Mouse (Mus musculus) gastrocnemius, postnatal 4 days (tissue): ENCODE data around the gene Apba3. TPM values are rescaled to one million over a fixed set of nuclear protein-coding genes. Genes with fewer than 3 reads are reported as not detected.

ENCODE experiments used
- DNase-seq, 2 experiments: peaks; one replicate each; pipeline ENCODE4 v3.0.0; 2021 to 2022; ENCODE audit warnings: low spot score in 2 of 2, mixed read lengths in 2 of 2
- total RNA-seq, 2 experiments: library from RNA; stranded (reverse); gene quantifications; 2 replicates each; pipeline ENCODE4 v1.2.3; 2021

The Apba3 gene
- total RNA-seq, 2 experiments from 2014 or later: 49.2 to 50.2 TPM

DNA sequence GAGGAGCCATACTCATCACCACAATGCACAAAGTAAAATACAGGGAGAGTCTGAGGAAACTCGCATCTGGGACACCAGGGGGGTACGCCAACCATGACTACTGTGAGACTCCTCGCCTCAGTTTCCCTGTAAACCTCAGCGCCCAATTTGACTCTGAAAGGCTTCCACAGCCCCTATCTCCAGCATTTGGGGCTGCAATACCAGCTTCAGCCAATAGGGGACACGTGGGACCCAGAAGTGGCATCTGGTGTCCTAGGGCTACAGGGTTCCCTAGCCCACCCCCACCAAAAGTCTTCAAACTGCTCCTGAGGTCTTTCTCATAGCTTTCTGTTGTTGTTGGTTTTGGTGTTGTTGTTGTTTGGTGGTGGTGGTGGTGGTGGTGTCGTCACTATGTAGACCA lies 21.8 kb downstream of the Apba3 start:
- no peak for DNase-seq

GRCm38 (mm10) chr10:81289278-81289677 lies 22.5 kb downstream of the Apba3 start:
- DNase-seq: peak; percentile 50 to 66

- DNase-seq: no peak
Measured at GRCm38 (mm10) chr10:81289811-81290210, 23.1 kb downstream of the Apba3 start.

GRCm38 (mm10) chr10:81290698-81291460 lies 24.1 kb downstream of the Apba3 start:
- DNase-seq: no peak

- no peak for DNase-seq
Measured at GRCm38 (mm10) chr10:81291511-81292104, 24.8 kb downstream of the Apba3 start, which contains the start of gene Tjp3. Gene Tjp3, minus strand, starts transcription at chr10:81291581.

GRCm38 (mm10) chr10:81292554-81293333 lies 26.0 kb downstream of the Apba3 start, which contains the start of gene Pip5k1c:
Gene Pip5k1c, plus strand, starts transcription at chr10:81292963.
- peak; percentile 97 to 98 for DNase-seq

DNA sequence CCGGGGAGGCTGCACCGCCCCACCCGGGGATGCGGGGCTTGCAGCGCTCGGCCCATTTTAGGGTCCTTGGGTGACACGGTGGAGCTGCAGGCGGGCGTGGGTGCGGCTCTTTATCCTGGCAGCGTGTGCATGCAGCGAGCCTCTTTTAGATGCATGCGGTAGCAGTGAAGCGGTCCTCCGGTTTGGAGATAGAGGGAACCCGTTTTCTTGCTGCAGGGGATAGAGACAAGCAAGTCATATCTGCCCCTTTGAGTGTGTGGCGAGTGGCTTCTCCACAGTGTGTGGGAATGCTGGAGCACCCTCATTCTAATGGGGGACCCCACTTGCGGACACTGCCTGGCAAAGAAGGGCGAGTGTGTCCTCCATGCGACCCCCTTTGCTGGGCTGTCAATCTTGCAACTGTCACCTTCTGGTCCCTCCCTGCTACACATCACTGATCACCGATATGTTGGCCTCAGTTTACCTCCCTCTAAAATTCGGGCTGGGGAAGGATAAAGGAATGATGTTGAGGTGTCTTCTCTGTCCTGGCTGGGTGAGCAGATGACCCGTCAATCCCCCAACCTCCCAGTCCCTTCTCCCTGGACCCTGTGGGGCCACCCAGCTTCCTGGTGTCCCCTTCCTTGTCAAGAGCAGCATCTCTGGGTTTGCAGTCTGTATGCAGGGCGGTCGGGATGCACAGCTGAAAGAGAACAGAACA lies 26.7 kb downstream of the Apba3 start:
- DNase-seq: no peak

- DNase-seq: no peak
Measured at GRCm38 (mm10) chr10:81294442-81294841, 27.7 kb downstream of the Apba3 start.

DNA sequence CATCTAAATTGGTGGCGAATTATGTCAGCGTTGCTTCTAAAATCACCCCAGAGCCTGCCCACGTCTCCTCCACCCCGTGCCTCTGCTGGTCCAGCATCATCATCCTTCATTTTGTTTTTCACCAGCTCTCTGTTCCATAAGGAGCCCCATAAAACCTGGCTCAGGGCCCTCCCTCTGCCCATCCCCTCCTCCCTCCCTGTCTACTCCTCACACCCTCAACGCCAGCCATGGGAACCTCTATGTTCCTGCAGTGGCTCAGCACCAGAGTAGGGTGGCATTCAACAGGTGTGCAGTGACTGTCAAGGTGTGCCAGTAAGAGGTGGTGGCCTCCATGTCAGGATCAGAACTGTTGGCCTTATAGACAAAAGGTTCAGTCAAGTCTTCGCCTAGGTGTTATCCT lies 28.4 kb downstream of the Apba3 start:
- no peak for DNase-seq

- no peak for DNase-seq
Measured at GRCm38 (mm10) chr10:81297246-81297645, 30.5 kb downstream of the Apba3 start.

DNA sequence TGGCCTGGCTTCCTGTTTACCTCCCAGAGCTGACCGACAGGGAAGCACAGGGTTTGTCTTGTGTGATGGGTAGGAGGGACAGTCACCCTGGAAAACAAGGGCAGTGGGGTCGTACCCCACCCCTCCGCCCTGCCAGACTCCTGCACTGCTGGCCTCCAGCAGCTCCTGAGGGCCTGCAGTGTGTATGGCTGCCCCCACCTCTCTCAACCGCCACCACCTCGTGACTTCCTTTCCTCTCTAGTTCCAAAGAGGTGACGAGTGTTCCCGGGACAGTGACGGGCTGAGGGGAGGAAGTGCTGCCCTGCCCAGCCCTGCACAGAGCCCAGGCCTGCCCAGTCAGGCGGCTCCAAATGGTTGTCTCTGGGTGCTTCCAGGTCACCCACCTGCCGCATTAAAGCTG lies 31.1 kb downstream of the Apba3 start:
- no peak for DNase-seq

DNA sequence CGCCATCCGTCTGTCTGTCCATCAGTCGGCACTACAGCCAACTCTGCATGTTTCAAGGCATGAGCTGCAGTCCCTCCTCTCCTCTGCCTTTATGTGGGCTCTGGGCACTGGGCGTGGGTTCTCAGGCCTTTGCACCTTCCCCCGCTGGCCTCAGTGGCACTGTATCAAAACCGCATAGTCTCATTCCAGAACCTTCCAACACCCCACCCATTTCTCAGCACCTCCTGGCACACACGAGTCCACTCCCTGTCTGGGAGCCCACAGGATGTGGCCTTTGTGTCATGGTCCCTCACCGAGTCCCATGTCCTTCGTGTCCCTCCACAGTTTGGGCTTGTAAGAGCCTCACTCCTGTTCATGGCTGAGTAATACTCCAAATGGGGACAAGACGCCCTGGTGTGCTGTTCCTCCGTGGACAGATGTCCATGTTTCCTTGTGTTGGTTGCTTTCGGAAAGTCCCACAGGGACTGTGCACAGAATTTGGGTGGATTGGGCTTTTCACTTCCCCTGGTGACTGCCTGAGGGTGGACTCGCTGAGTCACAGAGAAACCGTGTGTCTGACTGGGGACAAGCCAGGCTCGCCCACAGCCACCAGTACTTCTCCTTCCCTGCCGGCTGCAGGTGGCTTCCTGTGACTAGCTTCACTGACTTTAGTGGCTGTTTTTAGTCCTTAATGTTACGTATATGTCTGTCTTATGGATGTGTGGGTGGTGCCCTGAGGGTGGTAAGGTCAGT lies 31.8 kb downstream of the Apba3 start:
- no peak for DNase-seq

GRCm38 (mm10) chr10:81299585-81300351 lies 33.0 kb downstream of the Apba3 start:
- DNase-seq: no peak

- no peak for DNase-seq
Measured at GRCm38 (mm10) chr10:81300352-81300907, 33.7 kb downstream of the Apba3 start.

- DNase-seq: no peak
Measured at GRCm38 (mm10) chr10:81301321-81301720, 34.6 kb downstream of the Apba3 start.

GRCm38 (mm10) chr10:81302288-81302687 lies 35.5 kb downstream of the Apba3 start:
- DNase-seq: no peak

DNA sequence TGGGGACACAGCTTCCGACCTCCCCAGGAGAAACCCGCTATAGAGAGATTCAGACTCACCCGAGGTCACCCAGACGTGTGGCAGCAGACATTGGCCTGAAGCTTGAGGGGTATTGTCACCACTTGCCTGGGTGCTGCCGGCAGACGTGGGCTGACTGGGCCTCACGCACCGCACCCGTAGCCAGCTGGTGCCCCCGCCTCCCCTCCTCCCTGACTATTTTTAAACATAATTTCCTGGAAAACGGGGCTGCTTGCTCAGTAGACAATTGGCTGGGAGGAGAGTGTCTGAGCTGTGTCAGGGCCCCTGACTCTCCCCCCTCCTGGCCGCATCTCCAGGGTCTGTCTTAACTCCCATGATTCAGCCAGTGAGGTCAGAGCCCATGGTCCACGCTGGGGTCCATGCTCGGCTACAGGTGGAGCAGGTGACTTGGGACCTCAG lies 36.0 kb downstream of the Apba3 start:
- DNase-seq: no peak

DNA sequence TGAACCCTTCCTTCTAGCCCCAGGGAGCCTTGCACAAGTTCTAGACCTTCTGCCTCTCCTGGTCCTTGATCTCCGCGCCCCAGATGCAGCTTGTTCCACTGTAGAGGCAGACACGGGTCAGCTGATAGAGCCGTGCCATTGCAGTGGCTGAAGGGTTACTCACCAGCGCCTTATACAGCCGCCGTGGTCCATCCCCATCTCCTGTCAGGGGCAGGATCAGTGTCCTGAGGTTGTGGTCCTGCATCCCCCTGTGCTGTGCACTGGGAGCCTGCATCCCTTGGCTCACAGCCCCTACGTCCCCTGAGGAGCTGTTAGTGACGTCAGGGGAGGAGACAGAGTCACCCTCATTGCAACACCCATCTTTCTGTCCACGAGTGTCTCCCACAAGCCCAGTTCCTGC lies 36.5 kb downstream of the Apba3 start:
- DNase-seq: no peak

DNA sequence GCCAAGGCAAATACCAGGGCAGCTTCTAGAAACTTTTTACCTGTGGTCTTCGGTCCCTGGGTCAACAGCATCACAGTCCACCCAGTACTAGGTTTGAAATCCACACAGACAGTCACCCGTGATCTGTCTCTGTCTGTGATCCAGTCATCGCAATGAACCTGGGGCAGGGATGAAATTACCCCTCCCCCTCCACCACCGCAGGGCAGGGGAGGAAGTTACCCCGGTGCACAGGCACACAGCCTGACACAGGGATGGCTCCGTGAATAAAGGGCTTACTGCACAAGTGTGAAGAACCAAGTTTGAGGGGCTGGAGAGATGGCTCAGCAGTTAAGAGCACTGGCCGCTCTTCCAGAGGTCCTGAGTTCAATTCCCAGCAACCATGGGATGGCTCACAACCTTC lies 37.0 kb downstream of the Apba3 start:
- no peak for DNase-seq
